Mouse (Mus musculus): Measurements from ENCODE around the gene Mmp14. TPM values are rescaled to one million over a fixed set of nuclear protein-coding genes. Genes with fewer than 3 reads are reported as not detected.

Gene Mmp14
- 52.9 and 57.1 TPM in 2 replicates for polyA plus RNA-seq (2012; rRNA removed)

DNA sequence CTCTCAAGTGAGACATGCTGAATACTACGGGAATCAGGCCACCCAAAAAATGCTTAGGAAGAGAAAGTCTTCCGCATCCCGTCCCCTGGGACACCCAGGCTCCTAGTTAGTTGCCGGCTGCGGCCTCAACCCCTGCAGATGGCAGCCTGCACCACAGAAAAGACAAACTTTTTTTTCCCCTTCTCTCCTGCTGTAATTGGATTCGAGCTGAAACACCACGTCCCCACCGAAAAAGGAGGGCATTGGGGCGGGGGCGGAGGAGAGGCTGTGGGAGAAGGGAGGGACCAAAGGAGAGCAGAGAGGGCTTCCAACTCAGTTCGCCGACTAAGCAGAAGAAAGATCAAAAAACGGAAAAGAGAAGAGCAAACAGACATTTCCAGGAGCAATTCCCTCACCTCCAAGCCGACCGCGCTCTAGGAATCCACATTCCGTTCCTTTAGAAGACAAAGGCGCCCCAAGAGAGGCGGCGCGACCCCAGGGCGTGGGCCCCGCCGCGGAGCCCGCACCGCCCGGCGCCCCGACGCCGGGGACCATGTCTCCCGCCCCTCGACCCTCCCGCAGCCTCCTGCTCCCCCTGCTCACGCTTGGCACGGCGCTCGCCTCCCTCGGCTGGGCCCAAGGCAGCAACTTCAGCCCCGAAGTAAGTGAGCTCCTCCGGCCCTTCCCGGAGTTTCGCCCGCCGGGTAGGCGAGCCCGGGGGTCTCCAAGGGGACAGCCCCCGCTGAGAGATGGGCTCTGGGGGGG is at the start of gene Mmp14:
Gene Mmp14, plus strand, starts transcription at position 279 of the 744 bp plus-strand sequence.

DNA sequence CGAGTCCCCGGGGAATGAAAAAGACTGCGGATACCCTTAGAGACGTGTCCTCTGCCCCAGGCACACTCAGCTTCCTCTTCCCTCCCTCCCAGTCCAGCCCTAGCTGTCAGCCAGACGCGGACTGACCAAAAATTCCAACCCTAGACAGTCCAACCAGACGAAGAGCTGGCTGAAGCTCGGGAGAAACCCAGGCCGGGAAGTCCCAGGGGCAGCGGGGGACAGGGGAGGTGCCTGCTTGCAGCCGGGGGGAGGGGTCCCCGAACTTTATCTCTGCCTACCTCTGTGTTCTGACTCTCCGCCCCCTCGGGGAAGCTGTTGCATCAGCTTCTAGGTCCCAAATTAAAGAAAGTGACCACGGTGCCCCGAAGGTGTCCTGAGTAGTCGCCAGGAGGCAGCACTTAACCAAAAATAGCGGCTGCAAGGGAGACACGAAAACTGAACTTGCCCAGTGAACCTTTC is 13.8 kb upstream of the Mmp14 start, which contains the start of gene Slc7a7:
Gene Slc7a7, minus strand, starts transcription at position 158 of the 459 bp plus-strand sequence.

DNA sequence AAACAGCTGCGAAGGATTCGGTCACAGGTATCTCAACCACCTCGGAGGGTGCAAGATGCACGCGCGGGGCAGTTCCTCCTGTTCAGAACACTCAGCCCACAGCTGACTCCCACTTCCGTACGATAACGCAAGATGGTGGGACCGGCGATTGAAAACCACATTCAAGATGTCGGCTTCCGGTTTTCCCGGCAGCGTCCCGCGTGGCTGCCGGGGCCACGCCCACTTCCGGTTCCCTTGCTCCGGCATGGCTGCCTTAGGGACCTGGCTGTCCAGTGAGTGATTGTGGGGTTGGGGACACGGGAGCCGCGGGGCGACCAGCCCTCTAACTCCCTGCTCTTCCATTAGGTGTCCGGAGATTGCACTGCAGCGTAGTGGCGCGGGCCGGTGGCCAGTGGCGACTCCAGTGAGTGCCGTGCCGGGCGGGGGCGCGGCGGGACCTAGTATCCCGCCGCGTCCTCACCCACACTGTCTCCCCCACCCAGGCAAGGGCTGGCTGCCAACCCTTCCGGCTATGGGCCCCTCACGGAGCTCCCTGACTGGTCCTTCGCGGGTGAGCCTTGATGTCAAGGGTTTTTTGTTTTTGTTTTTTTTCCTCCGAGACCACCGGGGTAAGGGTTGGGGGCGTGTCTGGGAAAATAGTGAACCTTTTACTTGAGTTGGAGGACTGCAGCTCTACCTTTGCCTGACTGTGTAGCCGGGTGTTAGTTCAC is 4.6 kb upstream of the Mmp14 start, which contains the start of gene Mrpl52:
Gene Mrpl52, plus strand, starts transcription at position 221 of the 710 bp plus-strand sequence.

DNA sequence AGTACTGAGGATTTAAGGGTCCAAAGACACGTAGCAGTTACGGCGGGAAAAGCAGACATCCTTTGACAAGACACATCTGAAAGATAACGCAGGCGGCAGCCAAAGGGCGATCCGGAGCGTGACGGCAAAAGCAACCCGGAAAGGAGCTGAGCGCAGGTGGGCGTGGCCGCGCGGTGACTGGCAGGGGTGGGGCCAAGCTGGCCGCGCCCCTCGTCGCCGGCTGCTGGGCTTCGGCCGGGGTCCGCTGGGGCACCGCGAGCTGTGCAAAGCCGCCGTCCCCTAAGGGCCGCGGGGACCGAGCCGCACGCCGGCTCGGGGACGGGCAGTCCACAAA is 32.5 kb downstream of the Mmp14 start, which contains the start of gene Lrp10:
Gene Lrp10, plus strand, starts transcription at position 179 of the 334 bp plus-strand sequence.

DNA sequence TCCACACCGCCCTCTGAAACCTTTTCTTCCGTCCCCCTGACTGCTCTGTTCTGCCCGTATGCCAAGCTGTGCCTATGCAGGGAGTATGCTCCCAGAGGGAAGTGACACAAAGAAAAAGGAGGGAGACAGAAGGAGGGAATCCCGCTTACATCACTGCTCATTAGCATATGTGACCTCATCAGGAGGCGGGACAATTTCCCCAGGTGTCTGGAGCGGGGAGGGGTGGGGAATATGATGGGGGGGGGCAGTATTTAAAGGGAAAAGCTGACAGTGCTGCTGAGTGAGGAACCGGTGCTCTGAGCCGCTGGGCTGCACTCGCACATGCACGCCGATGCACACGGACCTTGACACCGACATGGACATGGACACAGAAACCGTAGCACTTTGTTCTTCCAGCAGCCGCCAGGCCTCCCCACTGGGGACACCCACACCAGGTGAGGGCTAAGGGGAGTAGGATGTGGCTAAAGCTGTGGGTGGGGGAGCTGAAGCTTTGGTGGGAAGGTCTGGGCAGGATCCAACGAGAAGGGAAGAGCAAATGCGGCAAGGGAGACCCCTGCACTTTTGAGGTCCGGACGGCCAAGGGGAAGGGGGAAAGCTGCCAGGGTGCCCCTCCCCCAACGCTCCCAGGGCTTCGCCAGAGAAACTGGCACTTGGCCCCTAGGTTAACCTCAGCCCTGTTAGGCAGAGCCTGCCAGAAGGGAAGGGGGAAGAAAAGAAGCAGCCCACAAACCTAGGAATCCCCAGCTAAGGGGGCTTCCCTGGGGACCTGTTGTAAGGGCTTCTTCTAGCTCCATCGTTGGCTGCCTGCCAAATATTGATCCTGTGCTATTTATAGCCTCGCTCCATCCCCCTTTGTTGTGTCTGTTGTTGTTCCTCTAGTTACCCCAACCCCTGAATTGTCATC is 44.8 kb downstream of the Mmp14 start, which contains the start of gene Rem2:
Gene Rem2, plus strand, starts transcription at position 160 of the 904 bp plus-strand sequence.

Other genes starting within 250 kb of the Mmp14 start
- 231 and 238 TPM in 2 replicates for gene Dad1, start 177.5 kb upstream of the Mmp14 start, polyA plus RNA-seq (2012; rRNA removed)
- 20.1 and 22.3 TPM in 2 replicates for gene Abhd4, start 177.4 kb upstream of the Mmp14 start, polyA plus RNA-seq (2012; rRNA removed)
- 0.01 TPM in 1 of 2 replicates, not detected in the other for gene Olfr49, start 146.7 kb upstream of the Mmp14 start, polyA plus RNA-seq (2012; rRNA removed)
- gene Oxa1l, start 70.8 kb upstream of the Mmp14 start, polyA plus RNA-seq (2012; rRNA removed) = 83.9 and 86.0 TPM in 2 replicates
- 3.2 and 4.4 TPM in 2 replicates for gene Slc7a7, start 13.8 kb upstream of the Mmp14 start, polyA plus RNA-seq (2012; rRNA removed)
- 261 and 274 TPM in 2 replicates for gene Mrpl52, start 4.7 kb upstream of the Mmp14 start, polyA plus RNA-seq (2012; rRNA removed)
- gene Lrp10, start 32.5 kb downstream of the Mmp14 start, polyA plus RNA-seq (2012; rRNA removed) = 29.7 and 31.7 TPM in 2 replicates
- gene Rem2, start 44.5 kb downstream of the Mmp14 start, polyA plus RNA-seq (2012; rRNA removed) = 17.0 and 19.6 TPM in 2 replicates
- gene Prmt5, start 85.9 kb downstream of the Mmp14 start, polyA plus RNA-seq (2012; rRNA removed) = 92.5 and 93.8 TPM in 2 replicates
- 13.7 and 14.3 TPM in 2 replicates for gene Haus4, start 123.0 kb downstream of the Mmp14 start, polyA plus RNA-seq (2012; rRNA removed)
- 5.5 and 6.2 TPM in 2 replicates for gene Ajuba, start 145.9 kb downstream of the Mmp14 start, polyA plus RNA-seq (2012; rRNA removed)
- gene 4931414P19Rik, start 174.4 kb downstream of the Mmp14 start, polyA plus RNA-seq (2012; rRNA removed) = 8.3 TPM in 2 replicates
- gene Psmb5, start 186.4 kb downstream of the Mmp14 start, polyA plus RNA-seq (2012; rRNA removed) = 248 and 267 TPM in 2 replicates
- gene Psmb11, start 189.8 kb downstream of the Mmp14 start, polyA plus RNA-seq (2012; rRNA removed) = 0.04 and 0.06 TPM in 2 replicates
- not detected in 2 replicates for gene Gm17606, start 209.3 kb downstream of the Mmp14 start, polyA plus RNA-seq (2012; rRNA removed)
- 39.6 and 45.5 TPM in 2 replicates for gene Cdh24, start 209.8 kb downstream of the Mmp14 start, polyA plus RNA-seq (2012; rRNA removed)

Data from central nervous system, embryonic 18 days (tissue).